Mouse (Mus musculus) hindbrain, embryonic 10.5 days (tissue): Measurements from ENCODE around the gene Zfp524. TPM values are rescaled to one million over a fixed set of nuclear protein-coding genes. Genes with fewer than 3 reads are reported as not detected.
A peak's percentile ranks its signal among the peaks of the same experiment; 100 is the strongest.

Experiments used
- DNase-seq: peaks from one replicate; pipeline ENCODE4 v3.0.0-alpha.2; 2017; ENCODE audit warnings: low spot score
- H3K27ac ChIP-seq: fragments of 300-500 bp; sonication (generic); 2 replicates; pipeline ENCODE4 v1.5.1; 2016; ENCODE audit warnings: mild to moderate bottlenecking, moderate library complexity
- H3K27me3 ChIP-seq: fragments of 300-500 bp; sonication (generic); 2 replicates; pipeline ENCODE4 v1.6.1; 2016; ENCODE audit warnings: mild to moderate bottlenecking; ENCODE audit not compliant: poor library complexity, insufficient read depth, severe bottlenecking
- H3K36me3 ChIP-seq: fragments of 300-500 bp; sonication (generic); 2 replicates; pipeline ENCODE4 v1.6.1; 2016; ENCODE audit warnings: mild to moderate bottlenecking, moderate library complexity
- H3K4me1 ChIP-seq: fragments of 300-500 bp; sonication (generic); replicated peaks from 2 replicates; pipeline ENCODE4 v1.6.1; 2016; ENCODE audit warnings: mild to moderate bottlenecking
- H3K4me3 ChIP-seq: fragments of 300-500 bp; sonication (generic); 2 replicates; pipeline ENCODE4 v1.5.1; 2016; ENCODE audit warnings: mild to moderate bottlenecking, moderate library complexity
- H3K9me3 ChIP-seq: fragments of 300-500 bp; sonication (generic); 2 replicates; pipeline ENCODE4 v1.6.1; 2016; ENCODE audit warnings: mild to moderate bottlenecking, moderate library complexity
- WGBS: fragments of 180-500 bp; shearing (Covaris S2); methylation state at CpG from one replicate; pipeline ENCODE4 v1.1.7; 2016; 5-methylcytosine and 5-hydroxymethylcytosine counted together
- polyA plus RNA-seq: library from polyadenylated mRNA; unstranded; fragments of >200 nt; fragmentation: Nextera tagmentation; extraction: Ambion mirVana; gene quantifications from 2 replicates; pipeline ENCODE4 v1.2.1, GENCODE M21; 2016

Gene Zfp524
- polyA plus RNA-seq, 1 experiment from 2014 or later, result 9.9 TPM

- Histone ChIP-seq H3K27me3 (no peaks in the 10 kb centered on the region), H3K36me3 (peaks cover 53% of the 10 kb centered on the region), H3K9me3 (peaks cover 17% of the 10 kb centered on the region; the same call in 1 of the 2 replicates), H3K27ac (peak overlapping the region; percentile 97), H3K4me3 (peak overlapping the region; percentile 70), H3K4me1 (peaks cover 16% of the 10 kb centered on the region)
- DNase-seq, result no peak
- WGBS, result 91% methylated on average over 8 of the region's 8 CpGs
Measured at GRCm38 (mm10) chr7:5037467-5037866, 23.3 kb downstream of the Zfp524 start.

- peak within 1 kb of the TSS; percentile 97 for H3K27ac ChIP-seq
- DNase-seq, result peak; percentile 93
- no peaks in the 10 kb centered on the region for H3K27me3 ChIP-seq
- H3K4me1 ChIP-seq, result peaks cover 16% of the 10 kb centered on the region
- H3K4me3 ChIP-seq, result peak within 1 kb of the TSS; percentile 70
- WGBS, result under 1% methylated on average over 48 of the region's 48 CpGs
- peaks cover 45% of the 10 kb centered on the region for H3K36me3 ChIP-seq
- peaks cover 13% of the 10 kb centered on the region; the same call in 1 of the 2 replicates for H3K9me3 ChIP-seq
Measured at GRCm38 (mm10) chr7:5038109-5038732, 24.0 kb downstream of the Zfp524 start, which contains the start of gene Zfp784. Zfp784 (minus strand) TSS chr7:5038446.

DNA sequence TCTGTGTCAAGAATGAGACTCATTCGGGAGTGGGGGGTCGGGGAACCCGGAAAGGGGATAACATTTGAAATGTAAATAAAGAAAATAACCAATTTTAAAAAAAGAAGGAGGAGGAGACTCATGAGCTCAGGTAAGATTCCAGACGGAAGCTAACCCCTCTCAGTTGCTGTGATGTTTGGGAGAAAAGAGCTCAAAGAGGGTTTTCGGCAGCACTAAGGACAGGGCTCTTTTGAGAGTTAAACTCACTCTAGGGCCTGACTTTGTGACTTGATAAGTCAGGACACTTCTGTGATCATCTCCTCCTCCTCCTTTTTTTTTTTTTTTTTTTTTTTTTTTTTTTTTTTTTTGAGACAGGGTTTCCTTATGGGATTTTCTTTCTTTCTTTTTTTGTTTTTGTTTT lies 24.7 kb downstream of the Zfp524 start:
- Histone ChIP-seq H3K9me3 (peaks cover 10% of the 10 kb centered on the region; the same call in 1 of the 2 replicates), H3K4me1 (peaks cover 16% of the 10 kb centered on the region), H3K27me3 (no peaks in the 10 kb centered on the region), H3K4me3 (peak overlapping the region; percentile 70), H3K27ac (peak overlapping the region; percentile 97), H3K36me3 (peaks cover 38% of the 10 kb centered on the region)
- 44% methylated on average over 5 of the region's 5 CpGs for WGBS
- no peak for DNase-seq

GRCm38 (mm10) chr7:5044981-5045380 lies 30.8 kb downstream of the Zfp524 start:
- Histone ChIP-seq H3K4me3 (no peak overlapping the region), H3K27me3 (no peaks in the 10 kb centered on the region), H3K27ac (no peak overlapping the region), H3K4me1 (no peaks in the 10 kb centered on the region), H3K9me3 (no peaks in the 10 kb centered on the region), H3K36me3 (peaks cover 12% of the 10 kb centered on the region; the same call in 1 of the 2 replicates)
- no peak for DNase-seq
- 75% methylated on average over 2 of the region's 2 CpGs for WGBS

DNA sequence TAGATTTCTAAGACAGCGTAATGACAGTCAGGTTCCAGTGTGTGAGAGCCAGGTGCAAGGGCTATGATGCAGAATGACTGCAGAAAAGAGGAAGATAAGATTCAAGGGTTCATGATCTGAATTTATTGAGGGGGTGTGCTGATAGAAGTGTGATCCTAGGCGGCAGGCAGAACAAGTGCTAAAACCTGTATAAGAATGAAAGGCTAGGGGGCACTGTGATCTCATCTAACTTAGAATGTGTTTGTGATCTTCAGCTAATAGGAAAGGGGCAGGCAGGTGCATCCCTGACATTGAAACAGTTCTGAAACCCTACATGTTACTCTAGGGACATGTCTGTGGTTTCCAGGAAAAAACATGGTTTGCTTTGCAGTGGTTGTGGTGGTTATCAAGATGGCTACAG lies 31.9 kb downstream of the Zfp524 start:
- Histone ChIP-seq H3K27ac (no peak overlapping the region), H3K27me3 (peaks cover 7% of the 10 kb centered on the region), H3K9me3 (no peaks in the 10 kb centered on the region), H3K36me3 (peaks cover 6% of the 10 kb centered on the region; the same call in 1 of the 2 replicates), H3K4me1 (peaks cover 9% of the 10 kb centered on the region), H3K4me3 (no peak overlapping the region)
- WGBS, result 76% methylated on average over 2 of the region's 2 CpGs
- no peak for DNase-seq

DNA sequence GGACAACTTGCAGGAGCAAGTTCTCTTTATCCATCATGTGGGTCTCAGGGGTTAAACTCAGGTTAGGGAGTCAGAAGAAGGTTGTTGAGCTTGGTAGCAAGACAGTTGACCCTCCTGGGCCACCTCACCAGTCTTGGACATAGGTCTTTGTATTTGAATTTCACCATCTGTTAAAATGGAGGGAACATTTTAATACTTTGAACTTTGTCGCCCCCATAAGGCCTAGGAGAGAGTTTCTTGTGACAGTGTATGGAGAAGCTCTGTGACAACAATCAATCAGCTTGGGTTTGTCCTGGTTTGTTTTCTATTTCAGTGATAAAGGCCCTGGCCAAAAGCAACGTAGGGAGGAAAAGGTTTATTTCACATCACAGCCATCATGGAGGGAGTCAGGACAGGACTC lies 33.1 kb downstream of the Zfp524 start:
- WGBS, result 38% methylated on average over 2 of the region's 2 CpGs
- DNase-seq, result no peak
- Histone ChIP-seq H3K36me3 (no peaks in the 10 kb centered on the region), H3K9me3 (0 out of 2 replicates have a peak, but pooled peaks cover 4% of the 10 kb centered on the region), H3K4me3 (no peak overlapping the region), H3K27me3 (peaks cover 15% of the 10 kb centered on the region), H3K27ac (no peak overlapping the region; the same call in 1 of the 2 replicates), H3K4me1 (peaks cover 20% of the 10 kb centered on the region)

- Histone ChIP-seq H3K4me3 (peak within 1 kb of the TSS; percentile 87), H3K36me3 (no peaks in the 10 kb centered on the region), H3K27me3 (peaks cover 57% of the 10 kb centered on the region), H3K9me3 (0 out of 2 replicates have a peak, but pooled peaks cover 4% of the 10 kb centered on the region), H3K4me1 (peaks cover 45% of the 10 kb centered on the region), H3K27ac (peak within 1 kb of the TSS; percentile 93)
- peak; percentile 84 for DNase-seq
- 1% methylated on average over 65 of the region's 65 CpGs for WGBS
Measured at GRCm38 (mm10) chr7:5051193-5052192, 37.3 kb downstream of the Zfp524 start, which contains the start of gene Zfp580. Zfp580 (plus strand) TSS chr7:5051538.

DNA sequence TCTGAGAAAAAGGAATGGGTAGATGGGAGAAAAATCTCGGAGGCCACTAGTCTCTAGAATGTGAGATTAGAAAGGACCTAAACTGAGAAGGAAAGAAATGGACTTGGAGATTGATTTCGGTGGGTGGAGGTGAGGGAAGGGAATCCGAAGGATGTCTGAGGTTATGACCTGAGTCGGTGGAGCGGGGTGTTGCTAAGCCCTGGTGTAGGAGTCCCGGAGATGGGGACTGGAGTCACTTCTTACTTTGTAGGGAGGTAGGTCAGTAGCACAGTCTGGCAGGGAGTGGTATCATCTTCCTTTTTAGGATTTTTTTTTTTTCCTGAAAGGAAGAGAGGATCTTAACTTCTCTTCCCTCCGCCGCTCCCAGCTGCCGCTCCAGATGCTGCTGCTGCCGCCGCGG lies 38.2 kb downstream of the Zfp524 start:
- no peak for DNase-seq

GRCm38 (mm10) chr7:5052931-5053343 lies 38.7 kb downstream of the Zfp524 start:
- Histone ChIP-seq H3K27ac (peak overlapping the region; percentile 66), H3K36me3 (no peaks in the 10 kb centered on the region), H3K4me3 (peak overlapping the region; percentile 87), H3K9me3 (0 out of 2 replicates have a peak, but pooled peaks cover 4% of the 10 kb centered on the region), H3K27me3 (peaks cover 71% of the 10 kb centered on the region), H3K4me1 (peaks cover 59% of the 10 kb centered on the region)
- 4% methylated on average over 45 of the region's 45 CpGs for WGBS
- DNase-seq, result no peak

More for the DNA sequence above, 38.2 kb downstream of the Zfp524 start:
- Histone ChIP-seq H3K4me1 (peaks cover 54% of the 10 kb centered on the region), H3K27me3 (peaks cover 66% of the 10 kb centered on the region), H3K27ac (peak overlapping the region; percentile 66), H3K4me3 (peak overlapping the region; percentile 87), H3K36me3 (no peaks in the 10 kb centered on the region), H3K9me3 (0 out of 2 replicates have a peak, but pooled peaks cover 4% of the 10 kb centered on the region)
- 2% methylated on average over 12 of the region's 12 CpGs for WGBS

GRCm38 (mm10) chr7:5053456-5054179 lies 39.4 kb downstream of the Zfp524 start:
- Histone ChIP-seq H3K4me3 (peak overlapping the region; percentile 87), H3K27ac (peak overlapping the region; percentile 66; the same call in 1 of the 2 replicates), H3K4me1 (peaks cover 59% of the 10 kb centered on the region), H3K27me3 (peaks cover 78% of the 10 kb centered on the region), H3K36me3 (no peaks in the 10 kb centered on the region), H3K9me3 (0 out of 2 replicates have a peak, but pooled peaks cover 4% of the 10 kb centered on the region)
- no peak for DNase-seq
- 10% methylated on average over 32 of the region's 32 CpGs for WGBS

GRCm38 (mm10) chr7:5056651-5057263 lies 42.5 kb downstream of the Zfp524 start:
- peak; percentile 33 for DNase-seq
- 3% methylated on average over 55 of the region's 55 CpGs for WGBS

More at GRCm38 (mm10) chr7:5056651-5057263, 42.5 kb downstream of the Zfp524 start:
- peaks cover 59% of the 10 kb centered on the region for H3K4me1 ChIP-seq
- H3K4me3 ChIP-seq, result peak overlapping the region; percentile 56
- peak overlapping the region; percentile 78 for H3K27ac ChIP-seq
- no peaks in the 10 kb centered on the region for H3K36me3 ChIP-seq
- no peaks in the 10 kb centered on the region for H3K9me3 ChIP-seq
- peaks cover 75% of the 10 kb centered on the region for H3K27me3 ChIP-seq
